Mouse (Mus musculus) forebrain, embryonic 13.5 days (tissue): ENCODE results near the gene Dlx1. TPM values are rescaled to one million over a fixed set of nuclear protein-coding genes. Genes with fewer than 3 reads are reported as not detected.

Experiments used
- ATAC-seq: fragments of 200-750 bp; cut with Nextera tagmentation; 2 replicates; pipeline ENCODE4 v1.8.0; 2017
- H3K27ac ChIP-seq: fragments of 300-500 bp; sonication (generic); 2 replicates; pipeline ENCODE4 v1.5.1; 2015; ENCODE audit warnings: inconsistent platforms, mild to moderate bottlenecking, moderate library complexity
- H3K27me3 ChIP-seq: fragments of 300-500 bp; sonication (generic); 2 replicates; pipeline ENCODE4 v1.6.1; 2015; ENCODE audit warnings: mild to moderate bottlenecking, inconsistent platforms
- H3K36me3 ChIP-seq: fragments of 300-500 bp; sonication (generic); 2 replicates; pipeline ENCODE4 v1.6.1; 2015; ENCODE audit warnings: mild to moderate bottlenecking, inconsistent platforms; ENCODE audit not compliant: poor library complexity, severe bottlenecking
- H3K4me1 ChIP-seq: fragments of 300-500 bp; sonication (generic); 2 replicates; pipeline ENCODE4 v1.6.1; 2015; ENCODE audit warnings: inconsistent platforms
- H3K4me2 ChIP-seq: fragments of 300-500 bp; sonication (generic); 2 replicates; pipeline ENCODE4 v1.6.1; 2015; ENCODE audit warnings: inconsistent platforms, mild to moderate bottlenecking, moderate library complexity
- H3K4me3 ChIP-seq: fragments of 300-500 bp; sonication (generic); 2 replicates; pipeline ENCODE4 v1.5.1; 2015; ENCODE audit warnings: mild to moderate bottlenecking, inconsistent platforms
- H3K9ac ChIP-seq: fragments of 300-500 bp; sonication (generic); 2 replicates; pipeline ENCODE4 v1.6.1; 2015; ENCODE audit warnings: mild to moderate bottlenecking, inconsistent platforms
- H3K9me3 ChIP-seq: fragments of 300-500 bp; sonication (generic); replicated peaks from 2 replicates; pipeline ENCODE4 v1.6.1; 2016; ENCODE audit warnings: inconsistent platforms
- WGBS: fragments of 180-500 bp; shearing (Covaris S2); methylation state at CpG from one replicate; pipeline ENCODE4 v1.1.7; 2015; 5-methylcytosine and 5-hydroxymethylcytosine counted together
- polyA plus RNA-seq: library from polyadenylated mRNA; unstranded; fragments of >200 nt; fragmentation: Nextera tagmentation; extraction: Ambion mirVana; gene quantifications from 2 replicates; pipeline ENCODE4 v1.2.1, GENCODE M21; 2015

Gene Dlx1
- polyA plus RNA-seq, 1 experiment from 2014 or later: 287 TPM

DNA sequence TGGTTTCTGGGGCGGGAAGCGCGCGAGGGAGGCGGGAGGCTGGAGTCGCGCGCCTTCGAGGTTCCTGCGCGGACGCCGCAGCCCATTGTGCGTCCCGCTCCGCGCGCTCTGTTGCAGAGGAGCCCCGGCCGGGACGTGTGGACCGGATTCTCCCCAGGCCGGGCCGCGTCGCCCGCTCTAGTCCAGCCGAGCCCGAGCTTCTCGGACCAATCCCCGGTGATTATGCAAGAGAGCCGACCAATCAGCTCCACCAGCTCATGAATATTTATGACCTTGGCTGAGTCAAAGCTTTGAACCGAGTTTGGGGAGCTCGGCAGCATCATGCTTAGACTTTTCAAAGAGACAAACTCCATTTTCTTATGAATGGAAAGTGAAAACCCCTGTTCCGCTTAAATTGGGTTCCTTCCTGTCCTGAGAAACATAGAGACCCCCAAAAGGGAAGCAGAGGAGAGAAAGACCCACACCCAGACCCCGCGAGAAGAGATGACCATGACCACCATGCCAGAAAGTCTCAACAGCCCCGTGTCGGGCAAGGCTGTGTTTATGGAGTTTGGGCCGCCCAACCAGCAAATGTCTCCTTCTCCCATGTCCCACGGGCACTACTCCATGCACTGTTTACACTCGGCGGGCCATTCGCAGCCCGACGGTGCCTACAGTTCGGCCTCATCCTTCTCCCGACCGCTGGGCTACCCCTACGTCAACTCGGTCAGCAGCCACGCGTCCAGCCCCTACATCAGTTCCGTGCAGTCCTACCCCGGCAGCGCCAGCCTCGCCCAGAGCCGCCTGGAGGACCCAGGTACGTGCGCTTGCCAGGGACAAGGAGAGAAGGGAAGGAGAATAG, 1.8 kb downstream of the Dlx1 start:
- Histone ChIP-seq H3K27ac (peak overlapping the region; percentile 98), H3K4me2 (peak overlapping the region; percentile 77), H3K9me3 (no peaks in the 10 kb centered on the region), H3K4me3 (peak overlapping the region; percentile 60), H3K4me1 (peaks cover 32% of the 10 kb centered on the region), H3K27me3 (peaks cover 96% of the 10 kb centered on the region), H3K36me3 (no peaks in the 10 kb centered on the region), H3K9ac (peak overlapping the region; percentile 87)
- ATAC-seq: peak; percentile 84
- under 1% methylated on average over 58 of the region's 60 CpGs for WGBS

GRCm38 (mm10) chr2:71530391-71531123, 2.6 kb downstream of the Dlx1 start:
- no peak for ATAC-seq
- Histone ChIP-seq H3K4me2 (peak overlapping the region; percentile 77), H3K4me3 (peak overlapping the region; percentile 60), H3K9me3 (no peaks in the 10 kb centered on the region), H3K36me3 (no peaks in the 10 kb centered on the region), H3K4me1 (peaks cover 31% of the 10 kb centered on the region), H3K27me3 (peaks cover 94% of the 10 kb centered on the region), H3K27ac (peak overlapping the region; percentile 98), H3K9ac (peak overlapping the region; percentile 87)
- 1% methylated on average over 34 of the region's 34 CpGs for WGBS

GRCm38 (mm10) chr2:71531124-71531590, 3.2 kb downstream of the Dlx1 start:
- Histone ChIP-seq H3K9me3 (no peaks in the 10 kb centered on the region), H3K27ac (peak overlapping the region; percentile 98), H3K4me1 (peaks cover 31% of the 10 kb centered on the region), H3K9ac (peak overlapping the region; percentile 87), H3K4me3 (peak overlapping the region; percentile 60), H3K4me2 (peak overlapping the region; percentile 77), H3K27me3 (peaks cover 92% of the 10 kb centered on the region), H3K36me3 (no peaks in the 10 kb centered on the region)
- no peak for ATAC-seq
- 3% methylated on average over 12 of the region's 12 CpGs for WGBS

GRCm38 (mm10) chr2:71531990-71532970, 4.4 kb downstream of the Dlx1 start:
- peak overlapping the region; percentile 77 for H3K4me2 ChIP-seq
- peaks cover 92% of the 10 kb centered on the region for H3K27me3 ChIP-seq
- peak overlapping the region; percentile 98 for H3K27ac ChIP-seq
- WGBS: 2% methylated on average over 43 of the region's 43 CpGs
- H3K9me3 ChIP-seq: no peaks in the 10 kb centered on the region
- peak overlapping the region; percentile 60 for H3K4me3 ChIP-seq
- H3K36me3 ChIP-seq: no peaks in the 10 kb centered on the region
- H3K4me1 ChIP-seq: peaks cover 29% of the 10 kb centered on the region
- peak overlapping the region; percentile 87 for H3K9ac ChIP-seq
- ATAC-seq: no peak

- Histone ChIP-seq H3K27ac (peak overlapping the region; percentile 98), H3K27me3 (peaks cover 94% of the 10 kb centered on the region), H3K4me2 (peak overlapping the region; percentile 77), H3K9ac (peak overlapping the region; percentile 87), H3K9me3 (no peaks in the 10 kb centered on the region), H3K4me1 (peaks cover 24% of the 10 kb centered on the region), H3K36me3 (no peaks in the 10 kb centered on the region), H3K4me3 (peak overlapping the region; percentile 60)
- WGBS: 7% methylated on average over 5 of the region's 5 CpGs
- no peak for ATAC-seq
These were observed 5.2 kb downstream of the Dlx1 start for GRCm38 (mm10) chr2:71533094-71533493.

DNA sequence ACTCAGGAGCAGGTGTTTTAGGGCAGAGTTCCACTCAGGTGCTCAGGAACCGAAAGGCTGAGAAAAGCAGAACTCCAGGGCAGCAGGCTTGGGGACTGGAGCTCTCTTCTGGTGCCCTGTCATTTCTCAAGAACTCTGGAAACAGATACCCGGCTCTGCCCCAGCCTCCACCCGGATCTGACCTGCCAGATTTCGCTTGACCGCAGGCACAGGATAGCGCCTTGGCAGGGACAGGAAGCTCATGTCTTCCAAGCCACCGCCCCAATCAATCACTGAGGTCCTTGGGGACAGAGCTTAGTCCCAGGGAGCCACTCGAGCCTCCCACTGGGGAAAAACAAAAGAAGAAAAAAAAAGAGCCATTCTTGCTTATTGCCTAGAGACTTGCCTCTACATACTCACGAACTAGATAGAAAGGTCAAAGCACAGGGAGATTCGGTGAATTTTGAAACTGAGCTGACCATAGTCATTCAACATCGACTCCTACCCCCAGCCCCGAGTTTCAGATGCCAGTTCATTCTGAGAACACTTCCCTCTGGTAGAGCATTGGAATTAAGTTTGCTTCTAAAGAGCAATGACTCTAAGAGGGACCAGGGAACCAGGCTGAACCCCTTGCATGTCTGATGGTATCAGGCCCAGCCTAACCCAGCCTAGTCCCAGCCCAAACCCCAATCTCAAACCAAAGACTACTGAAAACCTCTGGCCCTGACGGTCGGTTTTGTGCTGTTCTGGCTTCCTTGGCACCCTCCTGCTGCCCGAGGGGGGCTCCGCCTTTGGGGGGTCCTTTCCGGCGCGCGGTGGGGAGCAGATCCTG, 6.5 kb downstream of the Dlx1 start:
- Histone ChIP-seq H3K4me1 (peaks cover 22% of the 10 kb centered on the region), H3K27me3 (peaks cover 94% of the 10 kb centered on the region), H3K27ac (peak overlapping the region; percentile 98), H3K9me3 (no peaks in the 10 kb centered on the region), H3K4me3 (peak overlapping the region; percentile 60), H3K9ac (peak overlapping the region; percentile 68), H3K4me2 (peak overlapping the region; percentile 77), H3K36me3 (no peaks in the 10 kb centered on the region)
- WGBS: 3% methylated on average over 20 of the region's 20 CpGs
- 0 out of 2 replicates have a peak, but pooled peaks have one; percentile 2 for ATAC-seq

GRCm38 (mm10) chr2:71540611-71541417, 12.9 kb downstream of the Dlx1 start:
- ATAC-seq: peak; percentile 29
- H3K4me1 ChIP-seq: peaks cover 63% of the 10 kb centered on the region
- H3K36me3 ChIP-seq: peaks cover 10% of the 10 kb centered on the region; the same call in 1 of the 2 replicates
- peak overlapping the region; percentile 90 for H3K9ac ChIP-seq
- H3K27me3 ChIP-seq: peaks cover 89% of the 10 kb centered on the region
- H3K27ac ChIP-seq: peak overlapping the region; percentile 97
- H3K9me3 ChIP-seq: no peaks in the 10 kb centered on the region
- peak overlapping the region; percentile 92 for H3K4me2 ChIP-seq
- WGBS: under 1% methylated on average over 47 of the region's 48 CpGs
- H3K4me3 ChIP-seq: peak overlapping the region; percentile 69

DNA sequence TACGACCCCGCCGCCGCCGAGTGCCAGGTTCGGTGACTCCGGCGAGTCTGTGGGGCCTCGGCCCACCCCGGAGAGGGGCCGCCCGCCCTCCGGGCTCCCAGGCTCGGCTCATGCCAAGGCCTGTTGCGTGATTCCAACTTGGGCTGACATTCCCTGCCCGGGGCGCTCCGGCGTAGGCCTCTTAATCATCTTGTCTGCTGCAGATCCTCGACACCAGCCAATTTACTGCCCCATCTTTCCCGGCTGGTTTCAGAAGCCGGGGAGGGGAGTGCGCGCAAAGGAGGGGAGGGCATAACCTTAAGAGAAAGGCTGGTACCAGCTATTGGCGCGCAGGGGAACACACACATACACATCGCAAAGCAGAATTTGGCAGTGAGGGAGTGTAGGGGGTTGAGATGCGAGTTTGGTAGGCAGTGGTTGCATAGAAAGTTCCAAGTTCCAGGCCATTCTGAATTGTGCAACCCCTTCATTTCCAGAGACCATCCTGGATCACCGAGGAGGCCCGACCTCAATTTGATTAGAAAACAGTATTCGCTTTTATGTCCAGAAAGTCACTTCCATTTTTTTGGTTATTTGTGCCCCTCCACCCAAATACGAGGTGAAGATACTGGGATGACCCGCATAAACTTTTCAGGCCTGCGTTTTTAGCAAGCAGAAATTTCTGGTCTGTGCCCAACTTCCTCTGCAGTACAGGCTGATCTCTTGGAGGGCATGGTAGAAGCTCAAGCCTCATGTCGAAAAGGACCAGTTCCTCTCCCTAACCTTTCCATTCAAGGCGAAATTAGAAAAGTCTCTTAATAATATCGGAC, 13.7 kb downstream of the Dlx1 start:
- ATAC-seq: no peak; the same call in 1 of the 2 replicates
- H3K4me1 ChIP-seq: peaks cover 70% of the 10 kb centered on the region
- H3K4me2 ChIP-seq: peak overlapping the region; percentile 92
- 3% methylated on average over 37 of the region's 37 CpGs for WGBS
- H3K9me3 ChIP-seq: no peaks in the 10 kb centered on the region
- peaks cover 10% of the 10 kb centered on the region; the same call in 1 of the 2 replicates for H3K36me3 ChIP-seq
- H3K4me3 ChIP-seq: peak overlapping the region; percentile 69
- peak overlapping the region; percentile 90 for H3K9ac ChIP-seq
- peak overlapping the region; percentile 97 for H3K27ac ChIP-seq
- H3K27me3 ChIP-seq: peaks cover 88% of the 10 kb centered on the region

DNA sequence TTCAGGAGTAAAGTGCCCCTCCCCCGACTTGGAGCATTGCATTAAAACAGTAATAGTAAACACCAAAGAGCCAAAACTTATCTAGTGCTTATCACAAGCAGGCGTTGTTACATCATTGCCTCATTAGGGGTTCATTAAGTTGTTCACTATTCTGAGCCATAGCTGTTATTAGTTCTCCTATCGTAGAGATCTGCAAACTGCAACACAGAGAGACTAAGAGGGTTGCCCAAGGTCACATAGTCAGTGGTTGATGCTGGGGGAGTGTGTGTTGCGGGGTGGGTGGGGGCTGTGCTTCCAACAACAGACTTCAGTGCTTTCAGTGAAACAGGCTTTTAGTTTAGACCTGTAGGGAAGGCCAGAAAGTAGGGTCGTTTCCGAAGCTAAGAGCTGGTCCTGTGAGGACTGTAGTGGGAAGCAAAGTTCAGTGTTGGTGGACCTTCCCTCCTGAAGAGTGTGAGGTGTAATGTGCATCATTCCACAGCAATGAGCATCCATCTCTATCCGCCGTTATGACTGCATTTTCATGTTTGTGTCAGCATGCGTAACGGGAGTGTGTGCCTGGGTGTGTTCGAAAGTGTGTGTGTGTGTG, 14.4 kb downstream of the Dlx1 start:
- peak overlapping the region; percentile 69 for H3K4me3 ChIP-seq
- peak overlapping the region; percentile 97 for H3K27ac ChIP-seq
- H3K4me2 ChIP-seq: peak overlapping the region; percentile 92
- no peaks in the 10 kb centered on the region for H3K9me3 ChIP-seq
- no peak for ATAC-seq
- H3K36me3 ChIP-seq: peaks cover 10% of the 10 kb centered on the region; the same call in 1 of the 2 replicates
- peak overlapping the region; percentile 90 for H3K9ac ChIP-seq
- H3K27me3 ChIP-seq: peaks cover 81% of the 10 kb centered on the region
- 6% methylated on average over 11 of the region's 11 CpGs for WGBS
- H3K4me1 ChIP-seq: peaks cover 77% of the 10 kb centered on the region
